In genomic region chr7:110060669-110061198, GRCm38 (mm10) we compare ENCODE assay signal across 8 mouse cellular contexts. TPM values are rescaled to one million over a fixed set of nuclear protein-coding genes. Genes with fewer than 3 reads are reported as not detected.
DNase-seq lines count a peak whose midpoint lies in the region; TF ChIP-seq lines count a peak whose summit lies in the region.

No protein-coding gene starts in this region.

- peak; percentile 19 for DNase-seq in gastrocnemius, adult 18-20 months (ENCODE audit: low spot score)
- DNase-seq in gastrocnemius, adult 8-10 months (ENCODE audit: low spot score in 2 of 2) = no peak
- DNase-seq in 416B (ENCODE audit: low read depth) = peak; percentile 80
- DNase-seq in hindbrain, embryonic 10.5 days (ENCODE audit: low spot score) = no peak
- DNase-seq in yolk sac, embryonic 10.5 days (ENCODE audit: low spot score) = no peak
- DNase-seq in left cerebral cortex, postnatal 25 days (ENCODE audit: low spot score in 2 of 2) = no peak

- intact Hi-C loops in left cerebral cortex, postnatal 25 days (cut with DNase I) = loop anchor here (1.0 to 10.0 kb wide), 4 partner anchors 62 to 1024 kb away; partner anchors contain the start of genes Eif4g2, Tmem41b and Wee1

- H3K79me2 ChIP-seq in macrophage (ENCODE audit: inconsistent target) = peaks cover 47% of the 10 kb centered on the region

- peak overlapping the region; percentile 99 for H3K27ac ChIP-seq in cortical plate, adult 2 months (ENCODE audit: insufficient read depth, low read length)
- peak overlapping the region; percentile 100 for H3K27ac ChIP-seq in hindbrain, embryonic 10.5 days
- peak overlapping the region; percentile 97 for H3K27ac ChIP-seq in macrophage

- no peaks in the 10 kb centered on the region for H3K27me3 ChIP-seq in hindbrain, embryonic 10.5 days (ENCODE audit: insufficient read depth, poor library complexity, severe bottlenecking)

- H3K4me3 ChIP-seq in cortical plate, adult 2 months (ENCODE audit: insufficient read depth, low read length) = peak overlapping the region; percentile 99
- H3K4me3 ChIP-seq in hindbrain, embryonic 10.5 days = peak overlapping the region; percentile 92
- peak overlapping the region; percentile 94 for H3K4me3 ChIP-seq in macrophage (ENCODE audit: inconsistent target)

- TF ChIP-seq POLR2A in cortical plate, adult 2 months (IDR thresholded peaks at IDR 0.05; ENCODE audit: extremely low read depth, insufficient read depth, low read length) = peak; percentile 30; the same call in 1 of the 2 replicates

- H3K4me1 ChIP-seq in cortical plate, adult 2 months (ENCODE audit: control insufficient read depth, insufficient read depth, low read length) = no peaks in the 10 kb centered on the region
- H3K4me1 ChIP-seq in hindbrain, embryonic 10.5 days (replicated peaks) = peaks cover 20% of the 10 kb centered on the region

- peaks cover 55% of the 10 kb centered on the region for H3K36me3 ChIP-seq in hindbrain, embryonic 10.5 days
- H3K36me3 ChIP-seq in macrophage (ENCODE audit: inconsistent target) = peaks cover 9% of the 10 kb centered on the region; the same call in 1 of the 2 replicates

- WGBS in hindbrain, embryonic 10.5 days = under 1% methylated on average over 26 of the region's 26 CpGs
- WGBS in macrophage (ENCODE audit: missing documents) = 0% methylated on average over 26 of the region's 26 CpGs

- H3K9me3 ChIP-seq in hindbrain, embryonic 10.5 days = no peaks in the 10 kb centered on the region

- TF ChIP-seq CTCF in cortical plate, adult 2 months (IDR thresholded peaks at IDR 0.05; ENCODE audit: extremely low read depth, insufficient read depth, low read length) = no peak

RNA-seq across cellular contexts. Expression of gene Zfp143, which starts 0.3 kb away (rescaled TPM):
- total RNA-seq in gastrocnemius, adult 18-20 months (2021) = 1 to 10 TPM; 8.3 to 8.6 TPM
- 10 to 100 TPM in 2 of 4 experiments, 1 to 10 TPM in 2; 7.2 to 12.1 (median 10.4) TPM for total RNA-seq in gastrocnemius, adult 8-10 months (2022)
- 10.1 and 12.9 TPM in 2 replicates for polyA plus RNA-seq in cortical plate, adult 2 months (2012; rRNA removed)
- 23.8 and 25.9 TPM in 2 replicates for polyA plus RNA-seq in hindbrain, embryonic 10.5 days (2016; fragmentation: Nextera tagmentation; extraction: Ambion mirVana)
- total RNA-seq in macrophage (2018; cell fraction: chromatin; rRNA removed) = 10 to 100 TPM in 24 of 26 experiments, 1 to 10 TPM in 2; 4.6 to 27.2 (median 20.6) TPM
- 10 to 100 TPM in 20 of 26 experiments, 1 to 10 TPM in 6; 6.5 to 14.9 (median 11.1) TPM for total RNA-seq in macrophage (2018; cell fraction: cytosol; rRNA removed)
- 10 to 100 TPM in 22 of 26 experiments, 1 to 10 TPM in 4; 7.5 to 25.9 (median 17.0) TPM for total RNA-seq in macrophage (2018; cell fraction: nucleus; rRNA removed)
- 9.7 to 17.2 TPM (median 11.3 TPM) in 3 replicates for polyA plus RNA-seq in macrophage (2018)
- total RNA-seq in left cerebral cortex, postnatal 25 days (2021) = 10 to 100 TPM; 12.6 to 13.6 TPM

RNA-seq across cellular contexts. Expression of gene Ipo7, which starts 42.7 kb away (rescaled TPM):
- 10 to 100 TPM; 88.3 to 92.0 TPM for total RNA-seq in gastrocnemius, adult 18-20 months (2021)
- total RNA-seq in gastrocnemius, adult 8-10 months (2022) = 100 to 1,000 TPM in 1 of 4 experiments, 10 to 100 TPM in 3; 79.8 to 101 (median 90.9) TPM
- 44.7 and 45.4 TPM in 2 replicates for polyA plus RNA-seq in cortical plate, adult 2 months (2012; rRNA removed)
- polyA plus RNA-seq in hindbrain, embryonic 10.5 days (2016; fragmentation: Nextera tagmentation; extraction: Ambion mirVana) = 41.1 and 52.5 TPM in 2 replicates
- 10 to 100 TPM; 42.8 to 90.2 (median 70.0) TPM for total RNA-seq in macrophage (2018; cell fraction: chromatin; rRNA removed)
- total RNA-seq in macrophage (2018; cell fraction: cytosol; rRNA removed) = 10 to 100 TPM; 41.7 to 64.7 (median 54.8) TPM
- 100 to 1,000 TPM in 3 of 26 experiments, 10 to 100 TPM in 23; 44.1 to 124 (median 60.1) TPM for total RNA-seq in macrophage (2018; cell fraction: nucleus; rRNA removed)
- 47.4 to 71.0 TPM (median 47.9 TPM) in 3 replicates for polyA plus RNA-seq in macrophage (2018)
- 100 to 1,000 TPM in 1 of 2 experiments, 10 to 100 TPM in 1; 98.0 to 101 TPM for total RNA-seq in left cerebral cortex, postnatal 25 days (2021)

Comparison
In these comparisons a context has a peak if more than half of its experiments do, and no peak if none do; other contexts are left out.
1. DNase-seq: peak in gastrocnemius, adult 18-20 months (single experiment) and 416B (single experiment); none in gastrocnemius, adult 8-10 months (0 of 2), hindbrain, embryonic 10.5 days (single experiment), yolk sac, embryonic 10.5 days (single experiment) and left cerebral cortex, postnatal 25 days (0 of 2).
2. Peak in every context shown above with its lines, with median percentiles within 50 percentile points of each other: H3K27ac ChIP-seq and H3K4me3 ChIP-seq.